Mouse (Mus musculus) midbrain, embryonic 16.5 days (tissue): ENCODE measurements around the gene Ptges3. TPM values are rescaled to one million over a fixed set of nuclear protein-coding genes. Genes with fewer than 3 reads are reported as not detected.
A peak's percentile ranks its signal among the peaks of the same experiment; 100 is the strongest.

Source experiments
- ATAC-seq: fragments of 200-750 bp; cut with Nextera tagmentation; 2 replicates; pipeline ENCODE4 v1.8.0; 2017; ENCODE audit warnings: moderate TSS enrichment
- H3K27ac ChIP-seq: fragments of 300-500 bp; sonication (generic); 2 replicates; pipeline ENCODE4 v1.5.1; 2014; ENCODE audit warnings: mild to moderate bottlenecking, low read length, mixed read lengths
- H3K27me3 ChIP-seq: fragments of 300-500 bp; sonication (generic); 2 replicates; pipeline ENCODE4 v1.6.1; 2014; ENCODE audit warnings: low read depth, low read length, mixed read lengths; ENCODE audit not compliant: control insufficient read depth, insufficient read depth
- H3K36me3 ChIP-seq: fragments of 300-500 bp; sonication (generic); 2 replicates; pipeline ENCODE4 v1.6.1; 2014; ENCODE audit warnings: mild to moderate bottlenecking, low read length, moderate library complexity, mixed read lengths; ENCODE audit not compliant: control insufficient read depth, insufficient read depth
- H3K4me1 ChIP-seq: fragments of 300-500 bp; sonication (generic); 2 replicates; pipeline ENCODE4 v1.6.1; 2014; ENCODE audit warnings: mild to moderate bottlenecking, low read length, mixed read lengths; ENCODE audit not compliant: control insufficient read depth, insufficient read depth
- H3K4me2 ChIP-seq: fragments of 300-500 bp; sonication (generic); 2 replicates; pipeline ENCODE4 v1.6.1; 2014; ENCODE audit warnings: mild to moderate bottlenecking, low read length, mixed read lengths
- H3K4me3 ChIP-seq: fragments of 300-500 bp; sonication (generic); 2 replicates; pipeline ENCODE4 v1.5.1; 2014; ENCODE audit warnings: low read depth, mild to moderate bottlenecking, low read length, moderate library complexity, mixed read lengths
- H3K9ac ChIP-seq: fragments of 300-500 bp; sonication (generic); 2 replicates; pipeline ENCODE4 v1.6.1; 2014; ENCODE audit warnings: low read depth, low read length, mixed read lengths
- H3K9me3 ChIP-seq: fragments of 300-500 bp; sonication (generic); replicated peaks from 2 replicates; pipeline ENCODE4 v1.6.1; 2014; ENCODE audit warnings: mild to moderate bottlenecking, low read length, mixed read lengths; ENCODE audit not compliant: control insufficient read depth, poor library complexity, severe bottlenecking
- WGBS: fragments of 180-500 bp; shearing (Covaris S2); extraction: QIAGEN DNeasy Blood & Tissue Kit; methylation state at CpG from one replicate; pipeline ENCODE4 v1.1.7; 2014; 5-methylcytosine and 5-hydroxymethylcytosine counted together
- polyA plus RNA-seq: library from polyadenylated mRNA; unstranded; fragments of >200 nt; fragmentation: Nextera tagmentation; extraction: Ambion mirVana; gene quantifications from 2 replicates; pipeline ENCODE4 v1.2.1, GENCODE M21; 2015

Gene Ptges3
- 387 and 407 TPM in 2 replicates for polyA plus RNA-seq

GRCm38 (mm10) chr10:128058601-128059151 is at the start of gene Ptges3:
Gene Ptges3 (plus strand): TSS chr10:128058954.
- Histone ChIP-seq H3K27me3 (no peaks in the 10 kb centered on the region), H3K4me3 (peak within 1 kb of the TSS; percentile 95), H3K9ac (peak within 1 kb of the TSS; percentile 93), H3K36me3 (no peaks in the 10 kb centered on the region), H3K4me1 (peaks cover 29% of the 10 kb centered on the region), H3K27ac (peak within 1 kb of the TSS; percentile 99), H3K9me3 (no peaks in the 10 kb centered on the region), H3K4me2 (peak within 1 kb of the TSS; percentile 90)
- WGBS, result 1% methylated on average over 32 of the region's 72 CpGs
- peak; percentile 93 for ATAC-seq

DNA sequence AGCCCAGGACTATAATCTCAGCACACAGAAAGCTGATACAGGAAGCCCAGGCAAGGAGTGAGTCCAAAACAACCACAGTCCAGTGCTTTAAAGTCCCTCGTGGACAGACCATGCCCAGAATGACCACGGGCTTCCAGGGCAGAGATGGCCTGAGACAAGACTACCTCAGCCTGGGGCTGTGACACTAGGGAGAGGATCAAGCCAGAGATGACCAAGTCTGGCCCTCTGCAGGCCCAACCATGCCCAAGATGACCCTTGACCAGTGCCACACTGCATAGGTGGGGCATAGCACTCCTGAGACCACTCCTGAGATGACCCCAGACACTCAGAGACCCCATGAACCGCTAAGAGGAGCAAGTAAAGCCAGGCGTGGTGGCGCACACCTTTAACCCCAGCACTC is 49.0 kb upstream of the Ptges3 start:
- H3K9ac ChIP-seq, result no peak overlapping the region
- H3K27ac ChIP-seq, result no peak overlapping the region
- H3K27me3 ChIP-seq, result no peaks in the 10 kb centered on the region
- no peaks in the 10 kb centered on the region for H3K36me3 ChIP-seq
- 82% methylated on average over 5 of the region's 5 CpGs for WGBS
- H3K4me1 ChIP-seq, result no peaks in the 10 kb centered on the region
- ATAC-seq, result no peak
- no peak overlapping the region for H3K4me3 ChIP-seq
- H3K9me3 ChIP-seq, result no peaks in the 10 kb centered on the region
- H3K4me2 ChIP-seq, result no peak overlapping the region

- no peaks in the 10 kb centered on the region for H3K9me3 ChIP-seq
- peaks cover 6% of the 10 kb centered on the region; the same call in 1 of the 2 replicates for H3K4me1 ChIP-seq
- peak within 1 kb of the TSS; percentile 66 for H3K4me3 ChIP-seq
- no peaks in the 10 kb centered on the region for H3K27me3 ChIP-seq
- ATAC-seq, result peak; percentile 97
- peak within 1 kb of the TSS; percentile 54 for H3K4me2 ChIP-seq
- H3K27ac ChIP-seq, result no peak within 1 kb of the TSS
- no peaks in the 10 kb centered on the region for H3K36me3 ChIP-seq
- WGBS, result 6% methylated on average over 31 of the region's 31 CpGs
- H3K9ac ChIP-seq, result peak within 1 kb of the TSS; percentile 64
Observed at GRCm38 (mm10) chr10:128015068-128015934, 43.5 kb upstream of the Ptges3 start, which contains the start of gene Prim1. Gene Prim1 (plus strand): TSS chr10:128015168.

- H3K27ac ChIP-seq, result no peak overlapping the region
- no peak for ATAC-seq
- no peaks in the 10 kb centered on the region for H3K9me3 ChIP-seq
- WGBS, result 98% methylated on average over 5 of the region's 5 CpGs
- H3K9ac ChIP-seq, result no peak overlapping the region
- H3K36me3 ChIP-seq, result peaks cover 8% of the 10 kb centered on the region; the same call in 1 of the 2 replicates
- no peaks in the 10 kb centered on the region for H3K27me3 ChIP-seq
- no peak overlapping the region for H3K4me2 ChIP-seq
- H3K4me3 ChIP-seq, result no peak overlapping the region
- H3K4me1 ChIP-seq, result no peaks in the 10 kb centered on the region
Observed at GRCm38 (mm10) chr10:128022196-128022595, 36.6 kb upstream of the Ptges3 start.

DNA sequence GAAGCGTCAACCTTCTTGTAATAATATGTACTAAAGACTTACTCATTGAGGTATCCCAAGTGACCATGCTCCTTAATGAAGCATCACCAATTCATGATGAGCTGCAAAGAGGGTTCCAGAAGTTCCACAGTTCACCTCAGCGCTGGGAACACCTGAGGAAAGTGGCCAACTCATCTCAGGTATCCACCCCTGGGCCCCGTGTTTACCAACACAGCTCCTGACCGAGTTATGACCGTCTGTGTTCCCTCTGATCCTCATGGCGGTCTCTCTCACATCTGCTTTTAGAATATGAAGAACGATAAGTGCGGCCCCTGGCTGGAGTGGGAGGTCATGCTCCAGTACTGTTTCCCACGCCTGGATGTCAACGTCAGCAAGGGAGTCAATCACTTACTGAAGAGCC is 35.3 kb upstream of the Ptges3 start:
- 98% methylated on average over 10 of the region's 10 CpGs for WGBS
- no peak overlapping the region for H3K4me2 ChIP-seq
- no peaks in the 10 kb centered on the region for H3K27me3 ChIP-seq
- H3K36me3 ChIP-seq, result peaks cover 11% of the 10 kb centered on the region; the same call in 1 of the 2 replicates
- no peaks in the 10 kb centered on the region for H3K4me1 ChIP-seq
- no peaks in the 10 kb centered on the region for H3K9me3 ChIP-seq
- no peak overlapping the region for H3K27ac ChIP-seq
- H3K9ac ChIP-seq, result no peak overlapping the region
- H3K4me3 ChIP-seq, result no peak overlapping the region
- ATAC-seq, result no peak

DNA sequence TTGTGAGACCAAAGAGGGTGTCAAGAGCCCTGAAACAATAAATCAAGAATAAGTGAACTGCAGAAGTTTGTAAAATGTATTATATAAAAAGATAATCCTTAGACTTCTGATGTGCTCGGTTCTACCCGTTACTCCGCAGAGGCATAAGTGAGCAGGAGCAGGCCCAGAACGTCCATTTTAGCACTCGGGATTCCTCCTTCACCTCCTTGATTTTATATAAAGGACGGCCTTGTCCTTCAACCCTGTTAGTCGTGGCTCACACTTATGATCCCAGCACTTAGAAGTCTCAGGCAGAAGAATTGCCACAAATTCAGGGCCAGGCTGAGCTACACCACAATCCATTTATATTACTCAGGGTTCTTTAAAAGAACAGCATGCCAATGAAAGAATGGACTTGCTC is 28.8 kb upstream of the Ptges3 start:
- WGBS, result 91% methylated on average over 7 of the region's 7 CpGs
- Histone ChIP-seq H3K4me1 (peaks cover 5% of the 10 kb centered on the region), H3K4me2 (no peak overlapping the region), H3K27me3 (no peaks in the 10 kb centered on the region), H3K9me3 (no peaks in the 10 kb centered on the region), H3K9ac (no peak overlapping the region), H3K4me3 (no peak overlapping the region), H3K36me3 (peaks cover 11% of the 10 kb centered on the region), H3K27ac (no peak overlapping the region)
- ATAC-seq, result no peak

GRCm38 (mm10) chr10:128030860-128031259 is 27.9 kb upstream of the Ptges3 start:
- Histone ChIP-seq H3K4me2 (no peak overlapping the region), H3K9me3 (no peaks in the 10 kb centered on the region), H3K4me1 (peaks cover 5% of the 10 kb centered on the region), H3K9ac (no peak overlapping the region), H3K4me3 (no peak overlapping the region), H3K27ac (no peak overlapping the region), H3K27me3 (no peaks in the 10 kb centered on the region), H3K36me3 (peaks cover 11% of the 10 kb centered on the region)
- 83% methylated on average over 2 of the region's 2 CpGs for WGBS
- ATAC-seq, result no peak

GRCm38 (mm10) chr10:128036746-128037425 is 21.9 kb upstream of the Ptges3 start:
- no peak for ATAC-seq
- Histone ChIP-seq H3K9ac (peak overlapping the region; percentile 99), H3K4me3 (peak overlapping the region; percentile 98), H3K27me3 (no peaks in the 10 kb centered on the region), H3K4me2 (peak overlapping the region; percentile 91), H3K27ac (peak overlapping the region; percentile 92; the same call in 1 of the 2 replicates), H3K9me3 (no peaks in the 10 kb centered on the region), H3K4me1 (peaks cover 25% of the 10 kb centered on the region), H3K36me3 (peaks cover 7% of the 10 kb centered on the region; the same call in 1 of the 2 replicates)
- WGBS, result 3% methylated on average over 10 of the region's 10 CpGs
